20 mouse cellular contexts compared by ENCODE assay signal in the genomic region with DNA sequence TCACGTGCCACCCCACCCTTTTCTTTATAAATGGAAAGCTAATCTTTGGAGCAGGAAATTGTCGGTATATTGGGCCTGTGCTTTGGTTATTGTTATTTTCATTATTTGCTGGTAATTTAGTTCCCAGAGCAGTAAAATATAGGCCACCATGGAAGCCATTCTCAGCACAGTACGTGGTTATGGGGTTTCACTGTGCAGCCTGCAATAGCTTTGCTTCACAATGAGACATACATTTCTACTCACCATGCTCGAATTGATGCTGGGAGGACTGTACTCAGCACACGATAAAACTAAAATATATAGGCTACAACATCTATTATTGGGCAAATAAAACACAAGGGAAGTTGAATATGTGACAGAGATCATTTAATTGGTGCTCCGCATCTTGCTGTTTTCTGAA.
"Had no signal": no experiment of that assay in that cellular context is flagged by ENCODE, and none has a peak within 500 bp of the region (broad histone marks: within the 10 kb centered on the region; RNA-seq: fewer than 3 reads in every experiment).

No protein-coding gene starts in this region.

- H3K4me1 ChIP-seq: liver, embryonic 15.5 days; lung, embryonic 15.5 days; midbrain, embryonic 12.5 days; midbrain, embryonic 15.5 days had no signal

- DNase-seq: liver, postnatal 0 days; lung, adult 2 months; lung, postnatal 14 days; lung, postnatal 36 days; retina, postnatal 1 day; right cerebral cortex, adult 18-20 months; right cerebral cortex, postnatal 25 days; right cerebral cortex, postnatal 4 days; spleen, adult 18-20 months; thymus, adult 18-20 months; thymus, postnatal 14 days; thymus, postnatal 36 days had no signal

- ATAC-seq: liver, postnatal 0 days; lung, postnatal 0 days; midbrain, embryonic 15.5 days had no signal

- H3K27ac ChIP-seq: liver, embryonic 15.5 days; lung, embryonic 15.5 days; macrophage; midbrain, embryonic 12.5 days; midbrain, embryonic 15.5 days; neural tube, embryonic 13.5 days had no signal

- H3K9me3 ChIP-seq: liver, embryonic 15.5 days; lung, embryonic 15.5 days; megakaryocyte, embryonic 14.5 days; midbrain, embryonic 12.5 days; midbrain, embryonic 15.5 days; neural tube, embryonic 13.5 days had no signal

- H3K4me2 ChIP-seq: liver, embryonic 15.5 days; lung, embryonic 15.5 days; midbrain, embryonic 12.5 days; midbrain, embryonic 15.5 days; neural tube, embryonic 13.5 days had no signal

- H3K4me3 ChIP-seq: liver, embryonic 15.5 days; lung, embryonic 15.5 days; megakaryocyte, embryonic 14.5 days; midbrain, embryonic 12.5 days; midbrain, embryonic 15.5 days; neural tube, embryonic 13.5 days had no signal

- H3K27me3 ChIP-seq: liver, embryonic 15.5 days; lung, embryonic 15.5 days; midbrain, embryonic 12.5 days; midbrain, embryonic 15.5 days; neural tube, embryonic 13.5 days had no signal

- H3K36me3 ChIP-seq: liver, embryonic 15.5 days; lung, embryonic 15.5 days; midbrain, embryonic 12.5 days; midbrain, embryonic 15.5 days; neural tube, embryonic 13.5 days had no signal

- H3K9ac ChIP-seq: liver, embryonic 15.5 days; liver, postnatal 0 days; lung, embryonic 15.5 days; midbrain, embryonic 12.5 days; midbrain, embryonic 15.5 days; neural tube, embryonic 13.5 days had no signal
